Mouse (Mus musculus) frontal cortex, adult 2 months (tissue): ENCODE measurements around the gene Cmtm4. TPM values are rescaled to one million over a fixed set of nuclear protein-coding genes. Genes with fewer than 3 reads are reported as not detected.
A peak's percentile ranks its signal among the peaks of the same experiment; 100 is the strongest.

Experiments used
- DNase-seq, 2 experiments: peaks; one replicate each; pipeline ENCODE4 v3.0.0; 2022; ENCODE audit warnings: low spot score in 1 of 2; ENCODE audit errors: extremely low spot score in 1 of 2
- polyA plus RNA-seq: library from polyadenylated mRNA; depleted of rRNA; stranded (reverse); fragments of >200 nt; gene quantifications from 2 replicates; pipeline ENCODE4 v1.2.3, GENCODE M21; 2012

Cmtm4 gene
- polyA plus RNA-seq, 1 experiment, result 43.8 TPM

GRCm38 (mm10) chr8:104379301-104379836 is 16.2 kb downstream of the Cmtm4 start:
- DNase-seq, result peak in 1 of 2 experiments; percentile 51

GRCm38 (mm10) chr8:104376669-104377068 is 18.9 kb downstream of the Cmtm4 start:
- no peak for DNase-seq

- peak in 1 of 2 experiments; percentile 45 for DNase-seq
Observed at GRCm38 (mm10) chr8:104375959-104376358, 19.6 kb downstream of the Cmtm4 start.

GRCm38 (mm10) chr8:104374864-104375846 is 20.5 kb downstream of the Cmtm4 start:
- no peak for DNase-seq

GRCm38 (mm10) chr8:104374269-104374668 is 21.3 kb downstream of the Cmtm4 start:
- no peak for DNase-seq

- peak in 1 of 2 experiments; percentile 51 for DNase-seq
Observed at GRCm38 (mm10) chr8:104373779-104374178, 21.8 kb downstream of the Cmtm4 start.

GRCm38 (mm10) chr8:104371121-104371520 is 24.5 kb downstream of the Cmtm4 start:
- DNase-seq, result no peak

- DNase-seq, result no peak
Observed at GRCm38 (mm10) chr8:104370071-104370470, 25.5 kb downstream of the Cmtm4 start.

- no peak for DNase-seq
Observed at GRCm38 (mm10) chr8:104369591-104369990, 26.0 kb downstream of the Cmtm4 start.

GRCm38 (mm10) chr8:104367398-104367797 is 28.2 kb downstream of the Cmtm4 start:
- DNase-seq, result no peak

- no peak for DNase-seq
Observed at GRCm38 (mm10) chr8:104365695-104366094, 29.9 kb downstream of the Cmtm4 start.

GRCm38 (mm10) chr8:104359778-104360456 is 35.7 kb downstream of the Cmtm4 start:
- DNase-seq, result no peak

GRCm38 (mm10) chr8:104358637-104359036 is 37.0 kb downstream of the Cmtm4 start:
- DNase-seq, result no peak

GRCm38 (mm10) chr8:104354504-104354903 is 41.1 kb downstream of the Cmtm4 start:
- no peak for DNase-seq

GRCm38 (mm10) chr8:104353186-104353585 is 42.4 kb downstream of the Cmtm4 start:
- DNase-seq, result no peak

GRCm38 (mm10) chr8:104350047-104350446 is 45.6 kb downstream of the Cmtm4 start:
- no peak for DNase-seq

GRCm38 (mm10) chr8:104348971-104349370 is 46.6 kb downstream of the Cmtm4 start:
- no peak for DNase-seq

GRCm38 (mm10) chr8:104346706-104347105 is 48.9 kb downstream of the Cmtm4 start:
- no peak for DNase-seq

GRCm38 (mm10) chr8:104344622-104345021 is 51.0 kb downstream of the Cmtm4 start:
- no peak for DNase-seq

GRCm38 (mm10) chr8:104343957-104344356 is 51.6 kb downstream of the Cmtm4 start:
- peak; percentile 71 to 91 for DNase-seq

GRCm38 (mm10) chr8:104342426-104342825 is 53.2 kb downstream of the Cmtm4 start:
- DNase-seq, result no peak
